Mouse (Mus musculus) gastrocnemius, adult 2 months (tissue): ENCODE measurements at regions not wholly inside any gene's neighbourhood (a gene's known extent, or its start where the extent isn't known, plus 50 kb on each side); places are given as distances from the start of the nearest gene placed in this dataset.

Source experiments
- DNase-seq: peaks from one replicate; pipeline ENCODE4 v3.0.0; 2022
- H3K27ac ChIP-seq: fragments of 200-600 bp; 2 replicates; pipeline ENCODE4 v1.8.1; 2022; ENCODE audit warnings: mild to moderate bottlenecking
- H3K4me3 ChIP-seq: fragments of 200-600 bp; 2 replicates; pipeline ENCODE4 v1.8.1; 2022; ENCODE audit warnings: mild to moderate bottlenecking, moderate library complexity
- CTCF ChIP-seq: fragments of 200-600 bp; IDR thresholded peaks from 2 replicates; pipeline ENCODE4 v1.8.1; 2022; ENCODE audit warnings: antibody characterized with exemption, mild to moderate bottlenecking, moderate library complexity
- intact Hi-C: fragments of 180-260 bp; cut with DNase I; formaldehyde crosslinking; loops from one replicate; pipeline ENCODE4 v1.15.1; 2025

DNA sequence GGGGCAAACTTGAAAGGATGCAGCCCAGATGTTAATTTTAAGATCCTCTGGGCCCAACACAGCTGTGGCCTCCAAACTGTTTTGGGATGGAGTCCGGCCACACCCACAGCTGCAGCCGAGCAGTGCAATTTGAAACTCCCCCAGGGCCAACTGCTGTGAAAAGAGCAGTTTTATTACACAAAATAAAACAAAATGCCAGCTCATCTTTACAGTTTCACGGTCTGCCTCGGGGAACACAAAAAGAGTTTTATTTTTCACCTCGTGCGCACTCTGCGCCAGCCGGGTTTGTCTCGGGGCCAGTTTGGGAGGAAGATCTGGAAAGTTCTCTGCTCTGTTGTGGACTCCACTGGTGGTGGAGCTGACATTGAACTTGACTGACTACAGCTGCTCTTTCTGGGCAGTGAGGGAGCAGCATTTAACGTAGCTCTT is 174.8 kb downstream of the Mtx2 start:
- peak; percentile 72 for DNase-seq
- intact Hi-C loops: no loop called here
- 0 out of 2 replicates have a peak overlapping the region, but pooled peaks have one; percentile 2 for H3K4me3 ChIP-seq
- no peak overlapping the region for H3K27ac ChIP-seq
- TF ChIP-seq CTCF: no peak

DNA sequence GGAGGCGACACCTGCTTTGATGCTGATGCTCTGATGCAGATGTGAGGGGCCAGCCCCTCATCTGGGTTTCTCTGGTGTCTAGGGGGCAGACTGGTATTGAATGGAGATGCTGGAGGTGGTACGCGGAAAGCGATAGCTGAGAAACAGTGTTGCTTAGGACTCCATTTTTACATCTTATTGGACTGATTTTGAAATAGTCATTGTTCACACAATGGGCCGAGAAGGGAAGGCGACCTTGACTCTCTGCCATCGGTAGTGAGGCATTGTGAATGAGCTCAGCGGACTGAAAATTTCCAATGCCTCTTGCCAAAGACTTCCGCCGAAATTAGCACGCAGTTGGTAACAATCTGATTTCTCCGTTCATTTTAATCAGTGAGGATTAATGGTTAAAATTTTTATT is 177.0 kb downstream of the Mtx2 start:
- peak overlapping the region; percentile 58; the same call in 1 of the 2 replicates for H3K27ac ChIP-seq
- H3K4me3 ChIP-seq: peak overlapping the region; percentile 40
- TF ChIP-seq CTCF: no peak
- intact Hi-C loops: no loop called here
- peak; percentile 30 for DNase-seq

DNA sequence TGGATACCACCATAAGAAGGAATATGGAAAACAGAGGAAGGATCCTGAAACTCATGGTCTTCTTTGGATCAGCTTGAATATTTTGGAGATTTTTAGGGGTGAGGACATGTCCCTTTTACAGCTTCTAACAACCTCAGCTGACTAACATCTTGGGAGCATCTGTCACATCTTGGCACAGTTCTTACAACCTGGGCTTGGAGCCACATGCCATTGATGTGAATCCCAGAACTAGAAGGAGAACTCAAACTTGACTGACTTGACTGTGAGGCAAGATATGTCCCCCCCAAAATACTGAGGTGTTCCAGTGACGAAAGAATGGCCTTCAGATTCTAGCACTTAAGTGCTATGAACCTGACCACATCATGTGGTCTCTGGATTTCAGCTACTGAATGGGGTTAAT is 182.5 kb downstream of the Mtx2 start:
- DNase-seq: peak; percentile 32
- no peak for TF ChIP-seq CTCF
- H3K27ac ChIP-seq: no peak overlapping the region
- intact Hi-C loops: no loop called here
- no peak overlapping the region for H3K4me3 ChIP-seq

DNA sequence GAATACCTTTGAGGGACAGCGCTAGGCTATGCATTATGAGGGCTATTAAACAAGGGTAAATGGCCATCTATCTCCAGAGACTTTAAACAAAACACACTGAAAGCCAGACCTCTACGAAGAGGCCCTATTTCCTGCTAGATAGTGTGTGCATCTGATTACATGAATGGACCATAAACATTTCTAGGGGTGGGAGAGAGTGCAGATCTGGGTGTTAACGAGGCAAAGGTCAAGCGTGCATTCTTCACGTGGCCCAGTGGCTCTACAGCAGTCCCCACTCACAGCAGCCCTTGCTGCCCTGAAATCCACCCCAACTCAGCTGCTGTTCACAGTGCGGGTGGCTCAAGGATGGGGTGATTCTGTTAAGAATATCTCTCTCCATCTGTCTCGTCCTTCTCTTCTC is 185.0 kb downstream of the Mtx2 start:
- DNase-seq: no peak
- H3K27ac ChIP-seq: no peak overlapping the region
- no peak overlapping the region for H3K4me3 ChIP-seq
- intact Hi-C loops: no loop called here
- no peak for TF ChIP-seq CTCF

DNA sequence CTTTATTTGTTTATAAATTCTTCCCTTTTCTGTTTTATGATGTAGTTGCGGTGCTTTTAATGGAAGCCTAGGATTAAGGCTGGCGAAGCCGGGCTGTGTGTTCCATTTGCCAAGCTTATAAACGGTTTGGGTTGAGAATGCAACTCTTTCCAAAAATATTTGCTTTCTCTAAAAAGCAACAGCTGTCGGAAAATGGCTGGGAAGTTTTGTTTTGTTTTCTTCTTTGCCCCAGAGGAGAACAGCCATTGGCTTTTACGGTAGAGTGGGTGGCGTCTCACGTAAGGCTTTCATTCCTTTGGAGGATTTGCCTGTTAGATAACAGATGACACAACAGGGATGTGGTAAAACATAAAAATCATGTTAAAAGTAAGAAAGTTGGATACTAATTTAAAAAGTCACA is 186.4 kb downstream of the Mtx2 start:
- TF ChIP-seq CTCF: no peak
- intact Hi-C loops: no loop called here
- DNase-seq: no peak
- H3K27ac ChIP-seq: no peak overlapping the region
- peak overlapping the region; percentile 37; the same call in 1 of the 2 replicates for H3K4me3 ChIP-seq

DNA sequence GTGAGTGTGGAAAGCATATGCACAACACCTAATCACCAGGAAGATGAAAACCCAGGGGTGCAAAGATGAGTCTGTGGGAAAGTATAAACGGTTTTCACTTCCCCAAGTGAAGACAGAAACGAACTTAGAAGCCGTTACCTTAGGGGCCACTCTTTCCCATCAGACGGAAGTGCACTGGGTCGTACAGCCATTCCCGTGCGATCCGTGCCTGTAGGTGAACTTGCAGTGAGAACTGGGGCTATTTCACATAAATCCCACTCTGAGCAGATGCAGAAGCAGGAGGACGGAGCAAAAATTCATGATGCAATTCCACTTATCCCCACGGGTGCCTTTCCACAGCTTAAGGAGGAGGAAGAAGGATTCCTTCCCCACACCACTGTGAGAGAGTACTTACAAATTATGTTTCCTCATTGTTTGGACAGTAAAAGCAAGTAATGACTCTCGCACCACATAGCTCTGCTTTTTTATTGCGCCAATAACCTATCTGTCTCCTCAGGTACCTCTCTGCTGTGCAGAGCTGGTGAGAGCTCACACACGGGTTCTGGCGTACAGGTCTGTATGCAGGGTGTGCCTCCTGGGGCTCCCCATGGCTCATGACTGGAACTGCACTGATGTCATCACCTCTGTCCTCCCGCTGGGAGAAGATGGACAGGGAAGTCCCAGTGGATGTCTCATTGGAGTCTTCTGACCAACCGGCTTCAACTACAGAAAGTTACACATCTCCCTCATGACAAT is 189.6 kb downstream of the Mtx2 start:
- intact Hi-C loops: no loop called here
- no peak for TF ChIP-seq CTCF
- no peak overlapping the region for H3K27ac ChIP-seq
- no peak for DNase-seq
- H3K4me3 ChIP-seq: no peak overlapping the region

DNA sequence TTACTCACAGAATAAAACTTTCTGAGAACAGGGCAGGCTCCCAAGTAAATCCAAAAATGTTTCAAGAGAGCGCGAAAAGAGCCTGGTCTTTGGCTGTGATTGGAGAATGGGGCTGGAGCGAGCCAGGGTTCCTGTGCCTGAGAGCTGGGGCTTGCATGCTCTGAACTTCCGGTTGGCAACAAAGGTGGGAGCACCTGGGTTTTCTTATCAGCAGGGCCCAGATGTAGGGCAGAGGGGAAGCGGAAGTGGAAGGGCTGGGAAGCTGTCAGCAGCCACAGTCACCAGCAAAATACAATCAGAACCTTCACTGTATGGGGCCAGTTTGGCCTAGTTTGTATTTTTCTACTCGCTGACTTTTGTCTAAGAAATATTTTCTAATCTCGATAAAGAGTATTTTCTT is 193.9 kb downstream of the Mtx2 start:
- DNase-seq: peak; percentile 38
- intact Hi-C loops: no loop called here
- peak overlapping the region; percentile 64 for H3K27ac ChIP-seq
- H3K4me3 ChIP-seq: no peak overlapping the region
- TF ChIP-seq CTCF: no peak

DNA sequence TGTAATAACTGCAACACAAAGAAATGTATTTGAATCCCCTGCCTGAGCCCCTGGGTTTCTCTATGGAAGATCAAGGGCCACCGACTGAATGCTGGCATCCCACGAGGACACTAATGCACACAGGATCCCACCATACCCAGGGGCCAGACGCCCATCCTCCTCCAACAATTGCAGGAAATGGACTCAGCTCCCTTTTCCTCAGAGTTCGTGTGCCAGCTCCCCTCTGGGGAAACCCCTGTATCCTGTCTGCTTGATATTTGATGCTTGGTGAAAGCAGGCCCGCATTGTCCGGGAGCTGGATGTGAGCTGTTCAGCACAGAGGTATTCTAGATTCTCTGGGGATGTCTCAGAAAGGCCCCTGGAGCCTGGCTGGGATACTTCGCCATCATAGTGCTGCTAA is 196.0 kb downstream of the Mtx2 start:
- DNase-seq: peak; percentile 24
- Histone ChIP-seq H3K4me3 (no peak overlapping the region), H3K27ac (no peak overlapping the region)
- TF ChIP-seq CTCF: no peak
- intact Hi-C loops: no loop called here

DNA sequence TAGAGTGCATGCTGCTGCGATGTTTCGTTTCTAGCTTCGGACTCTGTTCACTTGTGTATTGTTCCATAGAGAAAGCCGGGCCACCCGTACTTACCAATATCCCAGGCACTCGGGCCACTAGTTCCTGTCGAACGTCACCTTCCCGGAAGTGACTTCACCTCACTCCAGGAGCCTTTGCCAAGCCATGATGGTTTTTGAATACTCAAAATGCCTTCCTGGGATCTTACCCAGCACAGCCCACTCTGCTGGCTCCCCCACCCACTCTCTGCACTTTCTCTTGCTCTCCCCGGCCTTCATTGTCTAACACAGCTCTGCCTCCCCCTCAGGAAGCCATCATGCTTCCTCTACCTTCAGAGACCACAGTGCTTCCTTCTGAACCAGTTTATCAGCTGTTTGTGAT is 202.5 kb downstream of the Mtx2 start:
- DNase-seq: no peak
- intact Hi-C loops: no loop called here
- H3K27ac ChIP-seq: no peak overlapping the region
- TF ChIP-seq CTCF: no peak
- H3K4me3 ChIP-seq: no peak overlapping the region

DNA sequence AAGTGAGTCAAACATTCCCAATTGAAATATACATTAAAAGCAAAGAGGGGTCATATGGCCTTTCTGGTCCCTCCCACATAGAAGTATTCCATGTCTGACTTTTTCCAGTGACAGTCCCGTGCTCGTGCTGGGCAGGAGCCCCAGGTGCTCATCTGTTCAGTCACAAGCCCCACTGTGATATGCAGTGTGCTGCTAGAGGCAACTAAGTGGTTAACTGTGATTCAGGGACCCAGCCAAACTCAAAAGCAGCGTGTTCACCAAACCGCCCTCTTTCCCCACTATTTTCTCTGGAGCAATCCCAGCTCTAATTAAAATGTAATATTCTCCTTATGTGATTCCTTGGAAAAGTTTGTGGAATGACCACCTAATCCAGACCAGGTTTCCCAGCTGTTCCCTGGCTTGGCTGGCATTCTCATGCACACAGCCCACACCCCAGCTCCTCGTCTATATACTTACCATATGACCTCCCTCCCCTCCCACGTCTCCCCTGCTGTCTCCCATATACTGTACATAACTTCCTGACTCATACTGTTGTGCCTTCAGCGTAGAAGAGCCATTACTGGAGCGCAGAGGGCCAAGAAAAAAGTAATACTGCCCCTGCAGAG is 203.6 kb downstream of the Mtx2 start:
- intact Hi-C loops: no loop called here
- Histone ChIP-seq H3K4me3 (no peak overlapping the region), H3K27ac (no peak overlapping the region)
- DNase-seq: no peak
- TF ChIP-seq CTCF: no peak

DNA sequence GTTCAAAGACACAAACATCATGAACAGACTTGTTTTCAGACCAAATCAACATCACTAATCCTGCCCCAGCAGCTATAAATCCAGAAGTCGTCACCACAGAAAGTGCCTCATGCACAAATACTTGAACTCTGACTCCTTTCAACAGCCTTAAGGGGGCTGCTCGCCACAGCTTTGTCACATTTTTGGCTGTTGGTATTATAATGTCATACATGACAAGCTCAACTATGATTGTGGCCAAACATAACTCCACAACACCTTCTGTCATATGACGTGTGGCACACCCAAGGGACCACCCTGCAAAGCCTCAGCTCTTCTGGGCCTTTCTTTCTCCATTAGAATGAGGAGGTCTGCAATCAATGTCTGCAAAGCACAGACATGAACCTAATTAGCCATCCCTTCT is 209.1 kb downstream of the Mtx2 start:
- no peak for TF ChIP-seq CTCF
- intact Hi-C loops: no loop called here

DNA sequence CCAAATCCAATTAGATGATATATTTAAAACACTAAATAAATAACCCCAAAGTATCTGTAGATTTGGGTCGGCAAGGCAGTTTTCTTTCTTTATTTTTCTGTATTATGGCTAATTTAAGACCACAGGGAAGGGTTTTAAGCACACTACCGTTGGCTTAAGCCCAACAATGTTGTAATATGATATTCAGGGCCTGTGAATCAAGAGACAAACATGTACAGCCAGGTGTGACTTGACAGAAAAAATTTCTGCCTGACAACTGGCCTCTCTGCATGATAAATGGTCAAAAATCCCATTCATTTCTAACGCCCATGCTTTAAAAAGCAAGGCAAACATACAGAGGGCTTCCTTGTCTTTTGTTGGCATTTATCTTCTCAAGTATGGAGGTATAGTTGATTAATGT is 213.5 kb downstream of the Mtx2 start:
- DNase-seq: no peak
- intact Hi-C loops: no loop called here
- no peak overlapping the region for H3K4me3 ChIP-seq
- no peak for TF ChIP-seq CTCF
- H3K27ac ChIP-seq: no peak overlapping the region

More for the DNA sequence above, 209.1 kb downstream of the Mtx2 start:
- no peak overlapping the region for H3K4me3 ChIP-seq
- H3K27ac ChIP-seq: no peak overlapping the region
- no peak for DNase-seq

DNA sequence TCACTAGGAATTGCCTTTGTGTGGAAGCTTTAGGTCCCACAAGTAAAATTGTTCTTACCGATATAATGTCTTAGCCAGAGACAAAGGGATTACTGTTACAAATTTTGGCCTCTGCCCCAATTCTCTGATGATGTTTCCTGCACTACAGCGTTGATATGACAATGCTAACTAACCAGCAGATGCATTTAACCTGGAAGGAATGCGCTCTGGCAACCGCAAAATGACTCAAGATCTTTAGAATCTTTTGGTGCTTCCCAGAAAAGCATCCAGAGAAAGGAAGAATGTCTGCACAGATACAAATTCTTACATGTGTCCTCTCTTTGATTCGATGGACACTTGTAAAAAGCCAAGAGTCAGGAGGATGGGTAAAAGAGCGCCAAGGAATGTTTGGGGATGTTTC is 221.3 kb downstream of the Mtx2 start:
- no peak for TF ChIP-seq CTCF
- H3K4me3 ChIP-seq: no peak overlapping the region
- H3K27ac ChIP-seq: no peak overlapping the region
- DNase-seq: no peak
- intact Hi-C loops: no loop called here

DNA sequence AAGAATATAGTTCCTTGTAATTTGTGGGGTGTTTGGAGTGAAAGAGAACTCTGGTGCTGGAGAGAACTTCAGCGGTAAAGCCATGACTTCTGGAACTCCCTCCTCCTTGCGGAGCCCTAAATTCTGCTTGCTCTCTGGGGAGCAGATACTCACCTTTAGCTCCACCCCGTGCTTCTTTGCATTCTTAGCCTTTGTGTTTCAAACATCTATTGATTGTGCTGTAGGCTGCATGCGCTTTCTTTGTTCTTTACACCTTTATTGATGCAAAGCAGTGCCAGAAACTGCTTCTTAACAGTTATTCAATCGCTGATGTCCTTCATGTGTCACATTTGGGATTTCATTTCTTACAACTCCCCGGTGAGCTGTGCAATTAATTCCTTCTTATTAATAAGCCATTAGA is 222.5 kb downstream of the Mtx2 start:
- no peak for DNase-seq
- no peak overlapping the region for H3K27ac ChIP-seq
- H3K4me3 ChIP-seq: no peak overlapping the region
- intact Hi-C loops: no loop called here
- TF ChIP-seq CTCF: no peak
